Mouse (Mus musculus) CH12.LX (cell line): ENCODE results near the gene Lhfpl3.

ENCODE experiments used
- CTCF ChIP-seq, 2 experiments: IDR thresholded peaks in 1 of 2; conservative IDR thresholded peaks in 1 of 2; 2 replicates each; pipeline ENCODE4 v1.5.1; 2011 to 2012; ENCODE audit warnings: low read depth in 2 of 2, low read length in 2 of 2, improper control_type of control experiment in 1 of 2, inconsistent platforms in 1 of 2, mild to moderate bottlenecking in 1 of 2, moderate library complexity in 1 of 2
- GABPA ChIP-seq: IDR thresholded peaks from 2 replicates; pipeline ENCODE4 v1.6.1; 2012; ENCODE audit warnings: low read depth, low read length, improper control_type of control experiment, inconsistent platforms; ENCODE audit not compliant: insufficient replicate concordance
- MYC ChIP-seq: IDR thresholded peaks from 2 replicates; pipeline ENCODE4 v1.6.1; 2011; ENCODE audit warnings: low read depth, mild to moderate bottlenecking, improper control_type of control experiment, low read length
- POLR2A ChIP-seq: IDR thresholded peaks from 2 replicates; pipeline ENCODE4 v1.6.1; 2011; ENCODE audit warnings: low read depth, mild to moderate bottlenecking, improper control_type of control experiment, low read length

DNA sequence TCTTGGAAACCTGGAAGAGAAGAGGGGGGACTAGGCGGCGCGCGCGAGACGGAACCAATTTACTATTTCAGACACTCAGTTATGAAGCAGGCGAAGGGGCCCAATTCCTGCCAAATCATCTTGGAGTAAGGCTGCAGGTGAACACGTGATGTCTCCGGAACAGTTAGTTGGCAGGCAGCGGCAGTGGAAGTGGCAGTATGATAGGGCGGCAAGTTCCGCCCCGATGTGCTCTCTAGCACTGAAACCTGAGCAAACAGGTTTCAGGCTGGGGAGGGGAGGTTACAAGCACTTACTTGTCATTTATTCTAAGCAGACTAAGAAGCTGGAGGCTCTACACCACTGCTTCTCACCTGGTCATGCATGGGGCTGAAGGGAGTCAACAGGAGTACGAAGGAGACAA lies 105.7 kb downstream of the Lhfpl3 start:
- TF ChIP-seq MYC (no peak), GABPA (no peak), POLR2A (no peak), CTCF (conservative IDR thresholded peaks at IDR 0.05 in 1 of 2, IDR thresholded peaks at IDR 0.05 in 1 of 2; ENCODE audit: low read depth in 2 of 2, low read length in 2 of 2) (no peak)
